Mouse (Mus musculus) monocyte, adult 2 months (primary cell): Measurements from ENCODE around the gene Dsp.

Experiments used
- DNase-seq, 2 experiments: peaks; one replicate each; pipeline ENCODE4 v3.0.0; 2022; ENCODE audit warnings: low spot score in 2 of 2, low read depth in 1 of 2

The Dsp gene

GRCm38 (mm10) chr13:38151069-38151588 is at the start of gene Dsp:
Gene Dsp (plus strand): TSS chr13:38151294.
- DNase-seq, result no peak

- DNase-seq, result no peak
Measured at GRCm38 (mm10) chr13:38103406-38103805, 47.7 kb upstream of the Dsp start.

GRCm38 (mm10) chr13:38104501-38104900 is 46.6 kb upstream of the Dsp start:
- no peak for DNase-seq

GRCm38 (mm10) chr13:38109081-38109480 is 42.0 kb upstream of the Dsp start:
- no peak for DNase-seq

GRCm38 (mm10) chr13:38122321-38122720 is 28.8 kb upstream of the Dsp start:
- DNase-seq, result no peak

GRCm38 (mm10) chr13:38123666-38124065 is 27.4 kb upstream of the Dsp start:
- no peak for DNase-seq

GRCm38 (mm10) chr13:38127683-38128082 is 23.4 kb upstream of the Dsp start:
- no peak for DNase-seq

GRCm38 (mm10) chr13:38128246-38128645 is 22.8 kb upstream of the Dsp start:
- DNase-seq, result no peak

- no peak for DNase-seq
Measured at GRCm38 (mm10) chr13:38129492-38129891, 21.6 kb upstream of the Dsp start.

- no peak for DNase-seq
Measured at GRCm38 (mm10) chr13:38130116-38130515, 21.0 kb upstream of the Dsp start.

- no peak for DNase-seq
Measured at GRCm38 (mm10) chr13:38133016-38133528, 18.0 kb upstream of the Dsp start.

- no peak for DNase-seq
Measured at GRCm38 (mm10) chr13:38140521-38140920, 10.6 kb upstream of the Dsp start.

GRCm38 (mm10) chr13:38144962-38145713 is 6.0 kb upstream of the Dsp start:
- no peak for DNase-seq

- no peak for DNase-seq
Measured at GRCm38 (mm10) chr13:38148348-38148747, 2.7 kb upstream of the Dsp start.

GRCm38 (mm10) chr13:38151671-38152428 is 756 bp downstream of the Dsp start:
- DNase-seq, result no peak

- no peak for DNase-seq
Measured at GRCm38 (mm10) chr13:38152429-38153035, 1.4 kb downstream of the Dsp start.

- DNase-seq, result no peak
Measured at GRCm38 (mm10) chr13:38155523-38155922, 4.4 kb downstream of the Dsp start.

- DNase-seq, result no peak
Measured at GRCm38 (mm10) chr13:38157635-38158034, 6.5 kb downstream of the Dsp start.

- no peak for DNase-seq
Measured at GRCm38 (mm10) chr13:38162002-38162401, 10.9 kb downstream of the Dsp start.

GRCm38 (mm10) chr13:38162668-38163067 is 11.6 kb downstream of the Dsp start:
- no peak for DNase-seq

- no peak for DNase-seq
Measured at GRCm38 (mm10) chr13:38164932-38165331, 13.8 kb downstream of the Dsp start.

GRCm38 (mm10) chr13:38167056-38167455 is 16.0 kb downstream of the Dsp start:
- no peak for DNase-seq
